Mouse (Mus musculus) embryonic fibroblast, embryonic 13.5 days (primary cell): ENCODE results near the gene Hsd17b13. TPM values are rescaled to one million over a fixed set of nuclear protein-coding genes. Genes with fewer than 3 reads are reported as not detected.
"Not testable (repeated sequence)": the region's sequence is repeated elsewhere in the genome, so short reads cannot be mapped to it uniquely, and the experiment has no call there.

Source experiments
- H3K27ac ChIP-seq: 2 replicates; pipeline ENCODE4 v1.5.1; 2012; ENCODE audit warnings: low read length, control low read depth, inconsistent platforms; ENCODE audit not compliant: insufficient read depth
- H3K4me1 ChIP-seq: 2 replicates; pipeline ENCODE4 v1.6.1; 2011; ENCODE audit warnings: low read length; ENCODE audit not compliant: control insufficient read depth, insufficient read depth
- H3K4me3 ChIP-seq: 2 replicates; pipeline ENCODE4 v1.5.1; 2011; ENCODE audit warnings: mild to moderate bottlenecking, control low read depth, low read length; ENCODE audit not compliant: insufficient read depth
- CTCF ChIP-seq: IDR thresholded peaks from 2 replicates; pipeline ENCODE4 v1.5.1; 2011; ENCODE audit warnings: mild to moderate bottlenecking, control low read depth, low read length, moderate library complexity, borderline replicate concordance; ENCODE audit not compliant: insufficient read depth
- POLR2A ChIP-seq: IDR thresholded peaks from 2 replicates; pipeline ENCODE4 v1.6.1; 2011; ENCODE audit warnings: low read depth, mild to moderate bottlenecking, control low read depth, low read length, moderate library complexity
- polyA plus RNA-seq: library from polyadenylated mRNA; stranded (reverse); fragments of >200 nt; gene quantifications from 2 replicates; pipeline ENCODE4 v1.2.4, GENCODE M21; 2011; ENCODE audit warnings: low read depth; ENCODE audit not compliant: missing spikeins, insufficient read length

The Hsd17b13 gene
- polyA plus RNA-seq: not detected in 2 replicates

GRCm38 (mm10) chr5:103977297-103977696 is at the start of gene Hsd17b13:
Hsd17b13 (minus strand) TSS chr5:103977410.
- Histone ChIP-seq H3K4me1 (no peaks in the 10 kb centered on the region), H3K27ac (no peak within 1 kb of the TSS), H3K4me3 (no peak within 1 kb of the TSS)
- TF ChIP-seq POLR2A: no peak
- no peak for TF ChIP-seq CTCF

DNA sequence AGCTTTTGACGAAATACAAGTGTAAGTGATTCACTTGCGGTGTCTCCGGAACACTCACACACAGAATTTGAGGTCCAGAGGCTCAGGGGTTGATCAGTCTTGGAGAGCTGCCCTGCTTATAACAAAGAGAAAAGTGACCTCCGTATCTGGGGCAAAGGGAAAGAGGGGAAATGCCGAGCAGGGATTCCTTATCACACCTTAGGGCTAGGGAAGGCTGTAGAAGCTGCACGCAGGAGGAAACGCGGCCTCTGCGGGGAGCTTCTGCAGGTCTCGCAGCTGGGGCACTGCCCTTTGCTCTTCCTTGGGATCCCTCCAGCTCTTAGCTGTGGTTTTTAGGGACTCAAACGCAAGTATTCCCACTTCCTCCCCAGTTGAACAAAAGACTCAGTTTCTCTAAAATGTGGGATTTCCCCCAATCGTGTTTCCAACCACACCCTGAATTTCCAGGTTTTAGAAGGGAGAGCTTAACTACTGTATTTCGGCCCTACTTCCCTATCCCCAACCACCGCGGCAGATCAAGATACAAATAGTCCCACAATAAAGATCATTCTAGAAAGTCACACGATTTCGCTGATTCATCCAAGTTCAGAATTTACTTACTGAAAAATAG is 48.1 kb upstream of the Hsd17b13 start:
- Histone ChIP-seq H3K27ac (no peak overlapping the region), H3K4me1 (peaks cover 11% of the 10 kb centered on the region), H3K4me3 (no peak overlapping the region)
- TF ChIP-seq CTCF: no peak
- no peak for TF ChIP-seq POLR2A

DNA sequence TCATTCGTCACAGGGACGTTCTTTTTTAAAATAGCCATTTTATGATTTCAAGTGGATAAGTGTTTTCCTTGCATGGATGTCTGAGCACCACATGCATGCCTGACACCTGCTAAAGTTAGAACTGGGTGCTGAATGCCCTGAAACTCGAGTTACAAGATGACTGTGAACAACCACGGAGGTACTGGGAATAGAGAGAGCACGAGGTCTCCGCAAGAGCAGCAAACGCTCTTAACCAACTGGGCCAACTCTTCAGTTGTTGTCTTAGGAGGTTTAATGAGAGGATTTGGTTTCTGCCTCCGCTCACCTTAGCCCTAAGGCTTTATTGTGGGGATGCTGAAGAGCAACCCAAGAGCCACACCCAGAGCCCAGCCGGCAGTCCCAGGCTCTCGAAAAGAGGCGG is 47.6 kb upstream of the Hsd17b13 start:
- TF ChIP-seq CTCF (no peak), POLR2A (no peak)
- no peak overlapping the region for H3K27ac ChIP-seq
- peaks cover 11% of the 10 kb centered on the region for H3K4me1 ChIP-seq
- H3K4me3 ChIP-seq: no peak overlapping the region

DNA sequence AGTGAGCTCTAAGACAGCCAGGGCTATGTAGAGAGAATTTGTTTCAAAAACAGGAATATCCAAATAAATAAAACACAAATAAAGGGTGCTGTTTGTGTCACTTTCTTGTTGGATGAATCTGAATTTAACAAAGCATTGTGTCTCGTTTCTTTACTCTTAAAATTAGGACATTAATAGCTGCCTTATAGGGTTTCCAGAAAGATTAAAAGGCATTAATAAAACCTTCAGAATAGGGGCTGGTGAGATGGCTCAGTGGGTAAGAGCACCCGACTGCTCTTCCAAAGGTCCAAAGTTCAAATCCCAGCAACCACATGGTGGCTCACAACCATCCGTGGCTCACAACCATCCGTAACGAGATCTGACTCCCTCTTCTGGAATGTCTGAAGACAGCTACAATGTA is 47.0 kb upstream of the Hsd17b13 start:
- not testable (repeated sequence) for H3K27ac ChIP-seq, H3K4me3 ChIP-seq
- H3K4me1 ChIP-seq: peaks cover 11% of the 10 kb centered on the region

DNA sequence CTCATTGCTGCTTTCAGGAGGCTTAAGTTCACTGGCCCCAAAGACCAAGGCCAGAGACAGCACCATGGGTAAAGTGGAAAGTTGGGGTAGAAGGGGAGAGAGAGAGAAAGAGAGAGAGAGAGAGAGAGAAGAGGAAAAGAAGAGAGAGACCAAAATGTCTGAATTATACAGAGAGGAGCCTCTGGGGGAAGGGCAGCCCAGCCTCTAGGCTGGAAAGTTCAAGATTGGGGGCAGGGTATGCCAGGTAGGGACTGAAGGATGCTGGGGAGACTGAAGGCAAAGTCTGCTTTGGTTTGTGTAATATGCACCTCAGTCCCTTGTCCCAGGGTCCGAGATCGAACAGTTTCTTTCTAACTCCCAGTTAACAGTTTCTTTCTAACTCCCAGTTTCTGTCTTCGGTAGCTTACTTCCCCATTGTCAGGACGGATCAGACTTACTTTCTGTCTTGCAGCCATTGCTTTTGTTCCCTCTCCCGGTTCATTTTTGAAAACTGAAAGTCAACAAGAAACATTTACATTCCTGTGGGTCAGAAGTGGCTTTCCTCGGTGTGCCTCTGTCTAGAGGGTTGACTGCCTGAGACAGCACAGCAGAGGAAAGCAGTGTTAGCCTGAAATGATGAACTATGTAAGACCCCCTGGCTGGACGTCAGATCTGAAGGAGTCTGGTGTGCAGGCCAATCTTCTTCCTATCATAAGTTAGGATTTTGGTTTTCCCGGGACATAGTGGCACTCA is 46.2 kb upstream of the Hsd17b13 start:
- Histone ChIP-seq H3K4me1 (peaks cover 11% of the 10 kb centered on the region), H3K27ac (no peak overlapping the region), H3K4me3 (no peak overlapping the region)
- no peak for TF ChIP-seq CTCF
- TF ChIP-seq POLR2A: no peak; the same call in 1 of the 2 replicates

DNA sequence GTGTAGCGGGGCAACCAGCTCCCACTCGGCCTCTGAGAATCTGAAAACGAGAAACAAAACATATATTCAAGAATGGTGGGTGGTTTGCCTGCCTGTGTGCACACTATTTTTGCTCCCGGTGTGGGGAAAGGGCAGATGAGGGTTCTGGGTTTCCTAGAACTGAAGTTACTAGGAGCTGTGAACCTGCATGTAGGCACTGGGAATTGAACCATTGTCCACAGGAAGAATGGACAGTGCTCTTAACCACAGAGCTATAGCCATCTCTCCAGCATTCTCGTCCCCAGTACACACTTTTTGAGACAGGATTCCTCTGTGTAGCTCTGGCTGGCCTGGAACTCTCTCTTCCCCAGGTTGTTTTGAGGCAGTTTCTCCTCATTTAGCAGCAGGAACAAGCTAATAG is 45.3 kb upstream of the Hsd17b13 start:
- Histone ChIP-seq H3K4me1 (peaks cover 11% of the 10 kb centered on the region), H3K27ac (no peak overlapping the region), H3K4me3 (peak overlapping the region; percentile 61; the same call in 1 of the 2 replicates)
- TF ChIP-seq CTCF (no peak), POLR2A (no peak)

- peak; percentile 74 for TF ChIP-seq POLR2A
- no peak for TF ChIP-seq CTCF
- peak within 1 kb of the TSS; percentile 66 for H3K27ac ChIP-seq
- peaks cover 11% of the 10 kb centered on the region for H3K4me1 ChIP-seq
- peak within 1 kb of the TSS; percentile 74 for H3K4me3 ChIP-seq
Measured at GRCm38 (mm10) chr5:104021597-104022378, 44.6 kb upstream of the Hsd17b13 start, which contains the start of gene Hsd17b11. Hsd17b11 (minus strand) TSS chr5:104021919.

DNA sequence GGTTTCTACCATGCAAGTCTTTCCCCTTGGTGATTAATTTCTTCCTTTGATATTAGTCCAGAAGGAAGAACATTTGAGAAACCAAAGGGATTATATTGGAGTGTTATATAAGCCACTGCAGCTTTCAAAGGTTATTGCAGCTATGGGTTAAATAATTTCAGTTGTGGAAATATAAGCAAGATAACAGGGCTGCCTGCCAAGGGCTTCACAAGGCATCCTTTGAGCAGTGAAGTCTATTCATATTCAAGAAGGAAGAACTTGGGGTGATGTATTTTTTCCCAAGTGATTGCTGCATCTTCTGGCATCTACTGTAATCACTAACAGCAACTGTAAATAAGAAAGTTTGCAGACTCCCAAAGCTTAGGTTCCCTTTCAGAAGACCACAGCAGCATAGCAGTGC is 34.2 kb upstream of the Hsd17b13 start:
- Histone ChIP-seq H3K4me1 (no peaks in the 10 kb centered on the region), H3K27ac (no peak overlapping the region), H3K4me3 (no peak overlapping the region)
- TF ChIP-seq POLR2A: no peak
- TF ChIP-seq CTCF: no peak

DNA sequence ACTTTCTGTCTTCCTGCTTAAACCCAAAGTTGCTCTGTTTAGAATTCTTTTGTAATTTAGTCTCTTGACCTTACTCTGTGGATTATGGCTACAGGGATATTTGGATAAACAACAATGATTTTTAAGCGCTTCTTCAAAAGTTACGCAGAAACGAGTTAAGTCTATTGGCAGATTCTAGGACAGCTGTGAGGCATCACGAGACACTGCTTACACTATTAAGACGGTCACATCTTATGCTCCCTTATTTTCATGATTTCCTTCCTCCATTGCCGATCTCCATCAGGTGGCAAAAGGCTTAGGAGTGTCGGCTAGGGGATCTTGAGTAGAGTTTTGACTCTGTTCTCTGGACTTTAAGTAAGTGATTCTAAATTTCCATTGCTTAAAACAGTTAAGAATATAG is 33.1 kb upstream of the Hsd17b13 start:
- H3K27ac ChIP-seq: no peak overlapping the region
- H3K4me1 ChIP-seq: no peaks in the 10 kb centered on the region
- TF ChIP-seq CTCF (no peak), POLR2A (no peak)

GRCm38 (mm10) chr5:104009421-104009820 is 32.2 kb upstream of the Hsd17b13 start:
- H3K27ac ChIP-seq: no peak overlapping the region
- no peaks in the 10 kb centered on the region for H3K4me1 ChIP-seq
- no peak overlapping the region for H3K4me3 ChIP-seq
- TF ChIP-seq POLR2A (no peak), CTCF (no peak)

More for the DNA sequence above, 33.1 kb upstream of the Hsd17b13 start:
- H3K4me3 ChIP-seq: no peak overlapping the region
